Mouse (Mus musculus) midbrain, embryonic 12.5 days (tissue): ENCODE results near the gene Mansc4. TPM values are rescaled to one million over a fixed set of nuclear protein-coding genes. Genes with fewer than 3 reads are reported as not detected.

Source experiments
- ATAC-seq: fragments of 200-750 bp; cut with Nextera tagmentation; 2 replicates; pipeline ENCODE4 v1.8.0; 2017; ENCODE audit warnings: low read depth, moderate TSS enrichment, moderate library complexity; ENCODE audit not compliant: low FRiP score
- H3K27ac ChIP-seq: fragments of 300-500 bp; sonication (generic); replicated peaks from 2 replicates; pipeline ENCODE4 v1.5.1; 2016; ENCODE audit warnings: mild to moderate bottlenecking
- H3K27me3 ChIP-seq: fragments of 300-500 bp; sonication (generic); 2 replicates; pipeline ENCODE4 v1.6.1; 2016; ENCODE audit warnings: mild to moderate bottlenecking
- H3K36me3 ChIP-seq: fragments of 300-500 bp; sonication (generic); 2 replicates; pipeline ENCODE4 v1.6.1; 2016
- H3K4me1 ChIP-seq: fragments of 300-500 bp; sonication (generic); 2 replicates; pipeline ENCODE4 v1.6.1; 2016
- H3K4me2 ChIP-seq: fragments of 300-500 bp; sonication (generic); replicated peaks from 2 replicates; pipeline ENCODE4 v1.6.1; 2016; ENCODE audit warnings: mild to moderate bottlenecking, moderate library complexity
- H3K4me3 ChIP-seq: fragments of 300-500 bp; sonication (generic); 2 replicates; pipeline ENCODE4 v1.5.1; 2016; ENCODE audit warnings: mild to moderate bottlenecking
- H3K9ac ChIP-seq: fragments of 300-500 bp; sonication (generic); replicated peaks from 2 replicates; pipeline ENCODE4 v1.6.1; 2016; ENCODE audit warnings: mild to moderate bottlenecking, moderate library complexity
- H3K9me3 ChIP-seq: fragments of 300-500 bp; sonication (generic); 2 replicates; pipeline ENCODE4 v1.6.1; 2016; ENCODE audit warnings: mild to moderate bottlenecking
- WGBS: fragments of 180-500 bp; shearing (Covaris S2); methylation state at CpG from one replicate; pipeline ENCODE4 v1.1.7; 2016; 5-methylcytosine and 5-hydroxymethylcytosine counted together
- polyA plus RNA-seq: library from polyadenylated mRNA; unstranded; fragments of >200 nt; fragmentation: Nextera tagmentation; extraction: Ambion mirVana; gene quantifications from 2 replicates; pipeline ENCODE4 v1.2.1, GENCODE M21; 2016

Mansc4 gene
- polyA plus RNA-seq, 1 experiment from 2014 or later: 0.32 TPM

DNA sequence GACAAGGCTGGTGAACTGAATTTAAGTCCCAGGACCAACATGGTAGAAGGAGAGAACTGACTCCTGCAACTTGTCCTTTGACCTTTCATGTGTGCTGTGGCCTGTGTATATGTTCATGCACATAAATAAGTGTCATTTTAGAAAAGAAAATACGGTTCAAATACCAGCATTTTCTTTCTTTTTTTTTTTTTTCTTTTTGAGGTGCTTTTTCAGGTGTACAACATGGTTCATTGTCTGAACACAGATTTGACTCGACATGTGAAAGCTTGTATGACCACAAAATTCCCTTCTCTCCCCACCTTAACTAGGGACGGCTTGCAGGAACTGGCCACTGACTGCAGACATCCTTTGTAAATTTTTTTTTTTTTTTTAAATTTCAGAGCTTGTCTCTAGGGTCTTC lies 10.1 kb upstream of the Mansc4 start:
- no peak overlapping the region for H3K4me3 ChIP-seq
- ATAC-seq: no peak
- H3K4me2 ChIP-seq: no peak overlapping the region
- WGBS: 89% methylated on average over 3 of the region's 3 CpGs
- H3K9ac ChIP-seq: no peak overlapping the region
- H3K9me3 ChIP-seq: no peaks in the 10 kb centered on the region
- H3K27ac ChIP-seq: no peak overlapping the region
- peaks cover 10% of the 10 kb centered on the region; the same call in 1 of the 2 replicates for H3K4me1 ChIP-seq
- peaks cover 7% of the 10 kb centered on the region for H3K36me3 ChIP-seq
- no peaks in the 10 kb centered on the region for H3K27me3 ChIP-seq

DNA sequence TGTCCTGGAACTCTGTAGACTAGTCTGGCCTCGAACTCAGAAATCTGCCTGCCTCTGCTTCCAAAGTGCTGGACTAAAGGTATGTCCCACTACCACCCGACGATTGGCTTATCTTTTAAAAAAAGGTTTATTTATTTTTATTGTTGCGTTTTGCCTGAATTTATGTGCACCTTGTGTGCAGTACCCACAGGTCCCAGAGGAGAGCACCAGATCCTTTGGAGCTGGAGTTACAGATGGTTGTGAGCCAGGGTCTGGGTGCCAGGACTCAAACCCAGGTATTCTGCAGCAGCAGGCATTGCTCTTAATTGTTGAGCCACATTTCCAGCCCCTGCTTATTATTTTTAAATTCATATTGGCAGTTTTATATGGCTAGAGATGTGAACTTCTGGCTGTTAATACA lies 9.3 kb upstream of the Mansc4 start:
- Histone ChIP-seq H3K4me2 (no peak overlapping the region), H3K4me1 (peaks cover 10% of the 10 kb centered on the region; the same call in 1 of the 2 replicates), H3K4me3 (no peak overlapping the region), H3K27me3 (no peaks in the 10 kb centered on the region), H3K9ac (no peak overlapping the region), H3K36me3 (peaks cover 7% of the 10 kb centered on the region), H3K27ac (no peak overlapping the region), H3K9me3 (no peaks in the 10 kb centered on the region)
- 95% methylated on average over 4 of the region's 4 CpGs for WGBS
- no peak for ATAC-seq

DNA sequence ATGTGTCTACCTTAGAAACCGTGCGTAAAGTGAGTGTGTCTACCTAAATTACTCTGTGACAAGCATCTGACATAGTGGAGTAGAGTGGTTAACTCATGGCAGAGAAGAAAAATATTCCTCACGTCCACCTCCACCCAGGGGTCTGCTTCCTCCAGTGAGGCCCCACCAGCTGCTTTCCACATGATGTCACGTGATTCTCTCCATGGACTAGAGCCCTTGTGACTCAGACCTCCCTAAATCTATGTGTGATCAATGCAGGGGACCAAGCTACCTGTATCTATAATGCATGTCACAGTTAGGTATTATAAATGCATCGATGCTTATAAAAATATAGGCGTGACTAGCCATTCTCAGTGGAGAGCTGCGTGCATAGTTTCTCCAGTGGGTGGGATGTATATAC lies 7.9 kb upstream of the Mansc4 start:
- H3K4me3 ChIP-seq: no peak overlapping the region

DNA sequence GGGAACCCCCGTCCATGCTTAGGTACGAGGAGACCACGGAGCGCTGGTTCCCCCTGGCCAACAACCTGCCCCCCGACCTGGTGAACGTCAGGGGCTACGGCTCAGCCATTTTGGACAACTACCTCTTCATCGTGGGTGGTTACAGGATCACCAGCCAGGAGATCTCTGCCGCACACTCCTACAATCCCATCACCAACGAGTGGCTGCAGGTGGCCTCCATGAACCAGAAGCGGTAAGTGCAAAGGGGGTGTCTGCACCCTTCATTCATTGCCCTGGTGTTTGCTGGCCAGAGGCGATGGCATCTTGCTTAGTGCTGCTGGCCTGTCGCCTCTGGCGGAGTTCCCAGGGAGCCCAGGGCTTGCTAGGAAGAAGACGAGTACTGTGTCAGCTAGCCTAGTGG lies 5.3 kb upstream of the Mansc4 start:
- no peak for ATAC-seq
- Histone ChIP-seq H3K36me3 (peaks cover 7% of the 10 kb centered on the region), H3K27me3 (peaks cover 12% of the 10 kb centered on the region; the same call in 1 of the 2 replicates), H3K27ac (peak overlapping the region; percentile 88), H3K9me3 (no peaks in the 10 kb centered on the region), H3K4me3 (peak overlapping the region; percentile 62), H3K4me1 (peaks cover 19% of the 10 kb centered on the region), H3K9ac (peak overlapping the region; percentile 79), H3K4me2 (peak overlapping the region; percentile 78)
- under 1% methylated on average over 15 of the region's 15 CpGs for WGBS

More for the DNA sequence above, 7.9 kb upstream of the Mansc4 start:
- Histone ChIP-seq H3K9me3 (no peaks in the 10 kb centered on the region), H3K36me3 (peaks cover 7% of the 10 kb centered on the region), H3K27me3 (peaks cover 7% of the 10 kb centered on the region; the same call in 1 of the 2 replicates), H3K4me1 (peaks cover 17% of the 10 kb centered on the region), H3K9ac (no peak overlapping the region), H3K4me2 (no peak overlapping the region), H3K27ac (no peak overlapping the region)
- no peak for ATAC-seq
- WGBS: 87% methylated on average over 7 of the region's 7 CpGs

DNA sequence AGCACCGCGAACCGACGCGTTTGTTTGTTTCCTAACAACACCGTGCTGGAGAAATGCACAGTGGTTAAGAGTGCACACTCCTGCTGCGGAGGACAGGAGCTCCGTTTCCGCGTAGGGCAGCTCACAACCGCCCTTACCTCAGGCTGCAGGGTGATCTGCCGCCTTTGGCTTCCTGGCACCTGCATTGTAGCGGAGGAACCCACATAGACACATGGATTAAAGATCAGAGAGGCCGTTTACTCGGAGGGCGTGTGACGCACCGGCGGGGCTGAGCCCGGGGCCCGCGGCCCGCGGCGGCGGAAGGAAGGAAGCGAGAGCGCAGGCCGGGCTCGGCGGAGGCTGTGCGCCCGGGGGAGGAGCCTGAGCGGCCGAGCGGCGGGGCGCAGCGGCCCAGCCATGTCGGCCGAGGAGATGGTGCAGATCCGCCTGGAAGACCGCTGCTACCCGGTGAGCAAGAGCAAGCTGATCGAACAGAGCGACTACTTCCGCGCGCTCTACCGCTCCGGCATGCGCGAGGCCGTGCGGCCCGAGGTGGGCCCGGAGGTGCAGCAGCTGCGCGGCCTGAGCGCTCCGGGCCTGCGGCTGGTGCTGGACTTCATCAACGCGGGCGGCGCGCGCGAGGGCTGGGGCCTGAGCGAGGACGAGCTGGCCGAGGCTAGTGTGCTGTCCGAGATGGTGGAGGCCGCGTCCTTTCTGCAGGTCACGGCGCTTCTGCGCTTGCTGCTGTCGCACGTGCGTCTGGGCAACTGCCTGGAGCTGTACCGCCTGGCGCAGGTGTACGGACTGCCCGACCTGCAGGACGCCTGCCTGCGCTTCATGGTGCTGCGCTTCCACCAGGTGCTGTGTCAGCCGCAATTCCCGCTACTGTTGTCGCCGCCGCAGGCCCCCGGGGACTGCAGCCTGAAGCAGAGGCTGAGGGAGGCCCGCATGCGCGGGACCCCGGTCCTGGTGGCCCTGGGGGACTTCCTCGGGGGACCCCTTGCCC lies 4.6 kb upstream of the Mansc4 start, which contains the start of gene Klhl42:
TSS of gene Klhl42 (plus strand) at position 244 of the 985 bp plus-strand sequence.
- Histone ChIP-seq H3K4me2 (peak within 1 kb of the TSS; percentile 78), H3K9me3 (no peaks in the 10 kb centered on the region), H3K4me3 (peak within 1 kb of the TSS; percentile 62), H3K4me1 (peaks cover 26% of the 10 kb centered on the region), H3K9ac (peak within 1 kb of the TSS; percentile 79), H3K27me3 (peaks cover 12% of the 10 kb centered on the region; the same call in 1 of the 2 replicates), H3K36me3 (peaks cover 7% of the 10 kb centered on the region), H3K27ac (peak within 1 kb of the TSS; percentile 88)
- peak; percentile 88 for ATAC-seq
- under 1% methylated on average over 96 of the region's 99 CpGs for WGBS

DNA sequence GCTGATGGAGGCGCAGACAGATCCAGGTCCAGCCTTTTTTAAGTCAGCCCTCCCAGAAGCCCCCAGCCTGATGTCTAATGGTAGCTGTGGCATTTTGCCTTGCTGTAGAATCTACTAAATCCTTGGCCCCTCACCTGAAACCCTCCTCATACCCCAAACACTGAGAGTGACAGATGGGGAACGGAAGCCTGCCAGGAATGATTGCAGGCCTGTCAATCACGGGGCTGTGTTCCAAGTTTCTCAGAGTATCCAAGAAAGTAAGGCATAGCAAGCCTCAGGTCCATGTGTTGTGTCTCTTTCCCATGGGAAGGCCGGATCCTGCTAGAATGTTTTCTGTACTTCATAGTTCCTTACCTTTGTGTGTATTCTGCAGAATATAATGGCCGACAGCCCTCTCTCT lies 3.4 kb upstream of the Mansc4 start:
- Histone ChIP-seq H3K27me3 (peaks cover 12% of the 10 kb centered on the region; the same call in 1 of the 2 replicates), H3K9ac (no peak overlapping the region), H3K36me3 (no peaks in the 10 kb centered on the region), H3K4me3 (peak overlapping the region; percentile 62), H3K27ac (no peak overlapping the region), H3K4me2 (peak overlapping the region; percentile 78), H3K9me3 (no peaks in the 10 kb centered on the region), H3K4me1 (peaks cover 27% of the 10 kb centered on the region)
- 74% methylated on average over 5 of the region's 5 CpGs for WGBS
- no peak for ATAC-seq

DNA sequence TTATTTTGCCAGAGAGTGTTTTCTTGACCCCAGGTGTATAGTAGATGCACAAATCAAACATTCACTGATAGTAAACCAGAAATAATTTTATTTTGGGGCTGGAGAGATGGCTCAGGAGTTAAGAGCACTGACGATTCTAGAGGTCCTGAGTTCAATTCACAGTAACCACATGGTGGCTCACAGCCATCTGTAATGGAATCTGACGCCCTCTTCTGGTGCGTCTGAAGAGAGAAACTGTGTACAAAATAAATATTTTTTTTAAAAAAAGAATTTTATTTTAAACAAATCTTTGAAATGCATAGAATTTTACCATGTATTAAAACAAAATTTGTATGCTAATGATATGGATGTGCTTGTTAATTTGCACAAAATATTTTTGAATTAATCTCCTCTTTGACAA lies 1.7 kb upstream of the Mansc4 start:
- no peak for ATAC-seq
- H3K9ac ChIP-seq: no peak overlapping the region
- no peak overlapping the region for H3K27ac ChIP-seq
- no peaks in the 10 kb centered on the region for H3K9me3 ChIP-seq
- H3K4me2 ChIP-seq: no peak overlapping the region
- H3K27me3 ChIP-seq: peaks cover 12% of the 10 kb centered on the region; the same call in 1 of the 2 replicates
- no peaks in the 10 kb centered on the region for H3K36me3 ChIP-seq
- WGBS: 79% methylated on average over 3 of the region's 3 CpGs
- H3K4me3 ChIP-seq: no peak overlapping the region
- peaks cover 27% of the 10 kb centered on the region for H3K4me1 ChIP-seq

DNA sequence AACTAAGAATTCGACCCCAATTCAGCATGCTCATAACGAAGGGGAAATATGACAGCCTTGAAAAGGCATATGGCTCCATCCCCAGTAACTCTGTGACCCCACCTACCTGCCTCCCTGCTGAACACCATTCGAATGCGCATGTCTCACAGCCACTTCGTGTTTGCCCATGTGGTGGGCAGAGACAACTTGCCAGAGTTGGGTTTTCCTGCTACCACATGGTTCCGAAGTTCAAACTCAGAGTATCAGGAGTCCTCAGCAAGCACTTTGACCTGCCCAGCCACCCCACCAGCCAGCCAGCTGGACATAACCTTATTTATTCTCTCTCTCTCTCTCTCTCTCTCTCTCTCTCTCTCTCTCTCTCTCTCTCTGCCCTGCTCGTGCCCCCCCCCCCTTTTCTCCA lies 904 bp upstream of the Mansc4 start:
- no peak overlapping the region for H3K27ac ChIP-seq
- H3K27me3 ChIP-seq: peaks cover 12% of the 10 kb centered on the region; the same call in 1 of the 2 replicates
- H3K4me2 ChIP-seq: no peak overlapping the region
- H3K36me3 ChIP-seq: no peaks in the 10 kb centered on the region
- 38% methylated on average over 6 of the region's 7 CpGs for WGBS
- ATAC-seq: no peak
- H3K4me3 ChIP-seq: no peak overlapping the region
- peaks cover 22% of the 10 kb centered on the region for H3K4me1 ChIP-seq
- H3K9me3 ChIP-seq: no peaks in the 10 kb centered on the region
- no peak overlapping the region for H3K9ac ChIP-seq

DNA sequence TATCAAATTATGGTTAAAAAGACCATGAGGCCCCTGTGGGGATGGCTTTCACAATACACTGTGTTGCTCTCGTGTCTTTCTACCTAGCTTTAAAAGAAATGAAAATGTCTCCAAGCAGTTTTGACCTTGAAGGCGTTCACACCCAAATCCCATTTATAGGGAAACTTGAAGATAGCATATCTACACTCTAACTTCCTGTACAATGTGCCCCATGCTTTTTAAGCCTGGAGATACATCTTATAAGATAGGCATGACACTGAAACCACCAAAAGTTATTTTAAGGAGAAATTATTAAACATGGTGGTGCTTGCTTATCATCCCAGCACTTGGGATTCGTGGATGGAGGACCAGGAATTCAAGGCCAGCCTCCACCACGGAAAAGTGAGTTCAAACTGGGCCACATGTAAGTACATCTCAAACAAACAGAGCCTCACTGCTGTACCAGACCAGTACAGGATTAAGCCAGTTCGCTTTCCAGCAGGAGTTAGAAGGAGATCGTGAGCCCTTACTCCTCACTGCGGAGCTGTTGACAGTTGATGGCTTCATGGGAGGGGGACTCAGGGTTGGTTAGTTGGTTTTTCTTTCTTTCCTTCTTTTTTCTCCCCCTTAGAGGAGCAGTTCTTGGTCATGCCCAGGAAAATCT lies 1.3 kb downstream of the Mansc4 start:
- no peak overlapping the region for H3K4me2 ChIP-seq
- H3K9ac ChIP-seq: no peak overlapping the region
- 55% methylated on average over 7 of the region's 7 CpGs for WGBS
- H3K27ac ChIP-seq: no peak overlapping the region
- no peak for ATAC-seq
- H3K9me3 ChIP-seq: no peaks in the 10 kb centered on the region
- peaks cover 12% of the 10 kb centered on the region; the same call in 1 of the 2 replicates for H3K27me3 ChIP-seq
- no peaks in the 10 kb centered on the region for H3K36me3 ChIP-seq
- H3K4me3 ChIP-seq: no peak overlapping the region
- peaks cover 14% of the 10 kb centered on the region for H3K4me1 ChIP-seq

DNA sequence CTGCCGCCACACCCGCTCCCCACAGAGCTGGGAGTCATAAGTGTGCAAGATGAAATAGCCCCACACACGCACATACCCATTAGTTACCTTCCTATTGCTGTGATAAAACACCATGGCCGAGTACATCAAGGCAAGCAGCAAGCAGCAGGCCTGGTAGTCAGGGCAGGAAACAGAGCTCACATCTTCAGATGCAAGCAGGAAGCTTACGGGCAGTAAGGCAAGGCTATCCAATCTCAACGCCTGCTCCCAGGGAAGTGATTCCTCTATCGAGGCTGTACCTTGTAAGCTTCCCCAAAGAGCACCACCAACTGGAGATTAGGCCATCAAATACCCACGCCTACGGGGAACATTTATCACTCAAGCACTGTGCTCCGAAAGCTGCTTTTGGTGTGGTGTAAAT lies 6.9 kb downstream of the Mansc4 start:
- H3K27me3 ChIP-seq: no peaks in the 10 kb centered on the region
- H3K36me3 ChIP-seq: no peaks in the 10 kb centered on the region
- no peaks in the 10 kb centered on the region for H3K9me3 ChIP-seq
- no peaks in the 10 kb centered on the region for H3K4me1 ChIP-seq
- H3K27ac ChIP-seq: no peak overlapping the region
- no peak overlapping the region for H3K4me2 ChIP-seq
- no peak for ATAC-seq
- WGBS: 96% methylated on average over 10 of the region's 10 CpGs
- H3K9ac ChIP-seq: no peak overlapping the region
- no peak overlapping the region for H3K4me3 ChIP-seq

DNA sequence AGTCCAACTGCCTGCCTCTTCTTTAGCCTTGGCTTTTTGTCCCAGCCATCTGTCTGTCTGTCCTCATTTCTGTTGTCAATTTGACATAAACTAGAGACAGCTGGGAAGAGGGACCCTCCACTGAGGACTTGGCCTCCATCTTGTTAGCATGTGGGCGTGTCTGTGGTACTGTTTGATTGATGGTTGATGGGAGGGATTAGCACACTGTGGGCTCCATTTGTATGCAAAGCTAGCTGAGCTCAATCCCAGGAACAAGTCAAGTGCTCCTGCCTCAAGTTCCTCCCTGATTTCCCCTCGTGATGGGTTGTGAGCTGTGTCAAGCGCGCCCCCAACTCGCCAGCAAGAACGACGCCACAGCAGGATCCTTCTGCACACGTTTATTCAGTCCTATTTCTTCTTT lies 10.0 kb downstream of the Mansc4 start:
- H3K4me3 ChIP-seq: no peak overlapping the region
- peak; percentile 69; the same call in 1 of the 2 replicates for ATAC-seq
- H3K4me2 ChIP-seq: no peak overlapping the region
- H3K27me3 ChIP-seq: no peaks in the 10 kb centered on the region
- no peaks in the 10 kb centered on the region for H3K4me1 ChIP-seq
- H3K9me3 ChIP-seq: no peaks in the 10 kb centered on the region
- 0 out of 2 replicates have a peak, but pooled peaks cover 9% of the 10 kb centered on the region for H3K36me3 ChIP-seq
- 72% methylated on average over 8 of the region's 8 CpGs for WGBS
- no peak overlapping the region for H3K9ac ChIP-seq
- H3K27ac ChIP-seq: no peak overlapping the region
